Mouse (Mus musculus) heart, embryonic 11.5 days (tissue): ENCODE data around the gene Lrrd1. TPM values are rescaled to one million over a fixed set of nuclear protein-coding genes. Genes with fewer than 3 reads are reported as not detected.
A peak's percentile ranks its signal among the peaks of the same experiment; 100 is the strongest.
"Not testable (repeated sequence)": the region's sequence is repeated elsewhere in the genome, so short reads cannot be mapped to it uniquely, and the experiment has no call there.

ENCODE experiments used
- ATAC-seq: fragments of 200-750 bp; cut with Nextera tagmentation; replicated peaks from 2 replicates; pipeline ENCODE4 v1.8.0; 2017; ENCODE audit warnings: moderate library complexity; ENCODE audit not compliant: insufficient number of reproducible peaks, low FRiP score, low TSS enrichment
- H3K27ac ChIP-seq: fragments of 300-500 bp; sonication (generic); 2 replicates; pipeline ENCODE4 v1.5.1; 2014; ENCODE audit warnings: mild to moderate bottlenecking, low read depth, low read length
- H3K27me3 ChIP-seq: fragments of 300-500 bp; sonication (generic); 2 replicates; pipeline ENCODE4 v1.6.1; 2014; ENCODE audit warnings: mild to moderate bottlenecking, low read length, mixed read lengths; ENCODE audit not compliant: control insufficient read depth, insufficient read depth
- H3K36me3 ChIP-seq: fragments of 300-500 bp; sonication (generic); 2 replicates; pipeline ENCODE4 v1.6.1; 2014; ENCODE audit warnings: mild to moderate bottlenecking, low read length, moderate library complexity, mixed read lengths; ENCODE audit not compliant: control insufficient read depth, insufficient read depth
- H3K4me1 ChIP-seq: fragments of 300-500 bp; sonication (generic); 2 replicates; pipeline ENCODE4 v1.6.1; 2014; ENCODE audit warnings: low read length; ENCODE audit not compliant: control insufficient read depth, insufficient read depth
- H3K4me2 ChIP-seq: fragments of 300-500 bp; sonication (generic); 2 replicates; pipeline ENCODE4 v1.6.1; 2014; ENCODE audit warnings: mild to moderate bottlenecking, moderate library complexity
- H3K4me3 ChIP-seq: fragments of 300-500 bp; sonication (generic); 2 replicates; pipeline ENCODE4 v1.5.1; 2014; ENCODE audit warnings: low read depth, low read length
- H3K9ac ChIP-seq: fragments of 300-500 bp; sonication (generic); 2 replicates; pipeline ENCODE4 v1.6.1; 2014; ENCODE audit warnings: mild to moderate bottlenecking, low read depth, low read length, moderate library complexity
- H3K9me3 ChIP-seq: fragments of 300-500 bp; sonication (generic); replicated peaks from 2 replicates; pipeline ENCODE4 v1.6.1; 2016; ENCODE audit warnings: low read length; ENCODE audit not compliant: control insufficient read depth
- WGBS: fragments of 180-500 bp; shearing (Covaris S2); extraction: QIAGEN DNeasy Blood & Tissue Kit; methylation state at CpG from one replicate; pipeline ENCODE4 v1.1.7; 2014; ENCODE audit not compliant: insufficient replicate concordance; 5-methylcytosine and 5-hydroxymethylcytosine counted together
- polyA plus RNA-seq: library from polyadenylated mRNA; unstranded; fragments of >200 nt; fragmentation: Nextera tagmentation; extraction: Ambion mirVana; gene quantifications from 2 replicates; pipeline ENCODE4 v1.2.1, GENCODE M21; 2014

Lrrd1 gene
- 0.28 and 0.33 TPM in 2 replicates for polyA plus RNA-seq

DNA sequence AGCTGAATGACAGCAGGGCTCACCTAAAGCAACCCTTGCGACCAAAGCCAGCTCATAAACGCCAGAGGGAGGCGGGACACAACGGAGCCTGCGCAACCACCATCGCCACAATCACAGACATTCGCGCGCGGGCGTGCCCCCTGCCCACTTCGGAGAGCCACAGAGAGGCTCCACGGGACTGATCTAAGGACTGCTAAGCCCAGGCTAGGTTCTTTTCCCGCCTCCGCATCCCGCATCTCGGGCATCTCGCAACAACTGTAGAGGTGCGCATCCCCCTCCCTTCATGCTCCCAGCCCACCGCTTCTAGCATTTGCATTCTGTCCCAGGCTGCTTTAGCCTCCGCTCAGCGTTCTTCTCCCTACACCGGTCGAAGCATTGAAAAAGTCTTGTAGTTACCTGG is at the start of gene Lrrd1:
TSS of gene Lrrd1 (plus strand) at position 148 of the 400 bp plus-strand sequence.
- H3K4me1 ChIP-seq = no peaks in the 10 kb centered on the region
- H3K36me3 ChIP-seq = no peaks in the 10 kb centered on the region
- H3K9ac ChIP-seq = peak within 1 kb of the TSS; percentile 67
- ATAC-seq = no peak
- no peaks in the 10 kb centered on the region for H3K27me3 ChIP-seq
- peak within 1 kb of the TSS; percentile 50 for H3K4me3 ChIP-seq
- peak within 1 kb of the TSS; percentile 72 for H3K4me2 ChIP-seq
- no peak within 1 kb of the TSS for H3K27ac ChIP-seq
- H3K9me3 ChIP-seq = no peaks in the 10 kb centered on the region
- WGBS = 6% methylated on average over 24 of the region's 24 CpGs

DNA sequence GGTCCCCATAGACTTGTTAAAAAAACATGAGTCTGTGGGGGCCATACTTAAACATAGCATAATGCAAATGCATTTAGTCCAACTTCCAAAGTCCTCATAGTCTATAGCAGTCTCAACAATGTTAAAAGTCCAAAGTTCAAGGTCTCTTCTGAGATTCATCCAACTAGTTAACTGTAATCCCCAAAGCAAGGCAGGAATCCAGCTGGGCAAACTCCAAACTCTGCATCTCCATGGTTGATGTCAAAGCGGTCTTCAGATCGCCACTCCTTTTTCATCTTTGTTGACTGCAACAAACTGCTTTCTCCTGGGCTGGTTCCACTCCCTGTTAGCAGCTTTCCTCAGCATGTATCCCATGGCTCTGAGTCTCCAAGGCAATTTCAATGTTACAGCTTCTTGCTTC is 47.9 kb upstream of the Lrrd1 start:
- H3K27ac ChIP-seq, H3K27me3 ChIP-seq, H3K9me3 ChIP-seq, H3K9ac ChIP-seq, H3K4me3 ChIP-seq, ATAC-seq, H3K4me2 ChIP-seq, H3K4me1 ChIP-seq, H3K36me3 ChIP-seq: not testable (repeated sequence)
- WGBS = 93% methylated on average over 2 of the region's 2 CpGs

DNA sequence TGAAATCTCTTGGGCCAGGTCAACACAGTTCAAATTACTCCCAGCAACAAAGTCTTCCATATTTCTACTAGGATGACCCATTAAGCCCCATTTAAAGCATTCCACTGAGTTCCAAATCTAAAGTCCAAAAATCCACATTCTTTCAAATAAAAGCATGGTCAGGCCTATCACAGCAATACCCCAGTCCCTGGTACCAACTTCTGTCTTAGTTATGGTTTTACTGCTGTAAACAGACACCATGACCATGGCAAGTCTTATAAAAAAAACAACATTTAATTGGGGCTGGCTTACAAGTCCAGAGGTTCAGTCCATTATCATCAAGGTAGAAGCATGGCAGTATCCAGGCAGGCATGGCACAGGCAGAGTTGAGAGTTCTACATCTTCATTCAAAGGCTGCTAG is 46.3 kb upstream of the Lrrd1 start:
- H3K9me3 ChIP-seq, H3K4me2 ChIP-seq, H3K9ac ChIP-seq, H3K4me3 ChIP-seq, H3K27me3 ChIP-seq, ATAC-seq, H3K27ac ChIP-seq, H3K4me1 ChIP-seq, H3K36me3 ChIP-seq: not testable (repeated sequence)

DNA sequence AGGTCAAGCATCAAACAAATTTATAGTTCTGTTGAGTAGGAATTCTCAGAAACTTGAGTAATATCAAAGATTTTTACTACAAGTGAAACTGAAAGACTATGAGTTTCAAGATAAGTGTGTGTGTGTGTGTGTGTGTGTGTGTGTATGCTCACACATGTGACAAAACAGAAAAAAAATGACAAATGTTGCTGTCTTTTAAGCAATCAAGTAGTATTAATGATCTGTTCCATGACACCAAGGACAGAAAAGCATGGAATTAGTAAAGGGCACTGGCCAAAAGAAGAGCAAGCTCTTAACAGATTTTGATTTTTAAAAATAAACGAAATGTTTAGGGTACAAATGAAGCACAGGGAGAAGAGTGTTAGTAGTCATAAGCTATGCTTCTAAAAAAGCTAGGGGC is 44.9 kb upstream of the Lrrd1 start:
- Histone ChIP-seq H3K9me3 (no peaks in the 10 kb centered on the region), H3K4me2 (no peak overlapping the region), H3K4me3 (no peak overlapping the region), H3K4me1 (0 out of 2 replicates have a peak, but pooled peaks cover 2% of the 10 kb centered on the region), H3K27ac (no peak overlapping the region), H3K27me3 (no peaks in the 10 kb centered on the region), H3K9ac (no peak overlapping the region), H3K36me3 (no peaks in the 10 kb centered on the region)
- ATAC-seq = no peak
- WGBS = 77% methylated on average over 1 of the region's 1 CpGs

DNA sequence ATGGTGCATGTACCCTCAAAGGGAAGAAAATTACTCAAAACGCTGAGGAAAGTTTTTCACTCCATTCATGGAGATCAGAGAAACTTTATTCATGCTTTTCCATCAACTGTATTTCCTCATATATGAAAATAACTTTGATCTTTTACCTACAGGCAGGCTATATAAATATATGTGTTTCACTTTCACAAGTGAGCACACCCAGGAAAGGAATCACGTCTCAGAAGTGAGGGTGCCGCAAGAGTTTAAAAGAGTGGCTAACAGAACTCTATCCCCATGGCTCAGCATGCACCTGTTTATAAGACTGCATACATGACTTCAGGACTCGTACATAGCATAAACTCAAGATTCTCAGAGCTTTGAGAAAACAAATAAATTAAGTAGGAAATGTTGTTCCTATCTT is 44.1 kb upstream of the Lrrd1 start:
- Histone ChIP-seq H3K36me3 (no peaks in the 10 kb centered on the region), H3K4me3 (no peak overlapping the region), H3K9me3 (no peaks in the 10 kb centered on the region), H3K4me2 (peak overlapping the region; percentile 42; the same call in 1 of the 2 replicates), H3K9ac (no peak overlapping the region), H3K4me1 (0 out of 2 replicates have a peak, but pooled peaks cover 2% of the 10 kb centered on the region), H3K27me3 (no peaks in the 10 kb centered on the region), H3K27ac (no peak overlapping the region)
- WGBS = 76% methylated on average over 4 of the region's 4 CpGs
- ATAC-seq = no peak

DNA sequence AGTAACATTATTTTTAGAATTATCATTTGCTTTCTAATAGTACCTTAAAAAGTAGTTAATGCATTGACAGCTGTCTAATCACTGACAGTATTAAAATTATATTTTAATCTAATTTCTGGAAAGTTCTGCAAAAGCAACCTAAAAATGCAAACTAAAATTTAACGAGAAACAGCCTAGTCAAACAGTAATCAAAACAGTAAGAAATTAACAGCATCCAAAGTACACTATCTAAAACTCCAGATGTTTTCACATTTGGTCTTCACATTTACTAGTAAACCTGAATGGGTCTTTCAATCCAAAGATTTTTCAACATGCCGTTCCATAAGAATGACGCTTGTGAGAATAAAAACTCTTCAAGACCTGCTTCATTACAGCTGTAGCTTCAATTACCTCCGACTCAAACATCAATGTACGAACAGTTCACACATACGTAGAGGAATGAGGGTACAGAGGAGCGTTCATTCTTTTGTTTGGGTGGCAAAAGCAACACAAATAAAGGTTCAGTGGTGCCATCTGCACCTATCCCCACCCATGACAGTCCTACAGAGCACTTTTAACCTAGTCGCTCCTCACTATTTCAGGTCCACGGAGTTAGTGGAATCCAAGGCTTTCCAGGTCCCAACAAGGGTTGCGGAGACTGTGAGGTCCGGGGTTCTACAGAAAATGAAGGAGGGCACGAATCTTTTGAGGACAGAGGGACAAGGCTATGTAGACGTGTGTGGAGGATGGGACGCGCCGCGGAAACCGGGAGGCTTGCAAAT is 43.1 kb upstream of the Lrrd1 start:
- H3K4me2 ChIP-seq = peak overlapping the region; percentile 96
- WGBS = 8% methylated on average over 18 of the region's 18 CpGs
- H3K27me3 ChIP-seq = no peaks in the 10 kb centered on the region
- no peaks in the 10 kb centered on the region for H3K9me3 ChIP-seq
- peak overlapping the region; percentile 87 for H3K9ac ChIP-seq
- peak overlapping the region; percentile 82 for H3K4me3 ChIP-seq
- H3K4me1 ChIP-seq = 0 out of 2 replicates have a peak, but pooled peaks cover 2% of the 10 kb centered on the region
- no peaks in the 10 kb centered on the region for H3K36me3 ChIP-seq
- no peak for ATAC-seq
- peak overlapping the region; percentile 90 for H3K27ac ChIP-seq

DNA sequence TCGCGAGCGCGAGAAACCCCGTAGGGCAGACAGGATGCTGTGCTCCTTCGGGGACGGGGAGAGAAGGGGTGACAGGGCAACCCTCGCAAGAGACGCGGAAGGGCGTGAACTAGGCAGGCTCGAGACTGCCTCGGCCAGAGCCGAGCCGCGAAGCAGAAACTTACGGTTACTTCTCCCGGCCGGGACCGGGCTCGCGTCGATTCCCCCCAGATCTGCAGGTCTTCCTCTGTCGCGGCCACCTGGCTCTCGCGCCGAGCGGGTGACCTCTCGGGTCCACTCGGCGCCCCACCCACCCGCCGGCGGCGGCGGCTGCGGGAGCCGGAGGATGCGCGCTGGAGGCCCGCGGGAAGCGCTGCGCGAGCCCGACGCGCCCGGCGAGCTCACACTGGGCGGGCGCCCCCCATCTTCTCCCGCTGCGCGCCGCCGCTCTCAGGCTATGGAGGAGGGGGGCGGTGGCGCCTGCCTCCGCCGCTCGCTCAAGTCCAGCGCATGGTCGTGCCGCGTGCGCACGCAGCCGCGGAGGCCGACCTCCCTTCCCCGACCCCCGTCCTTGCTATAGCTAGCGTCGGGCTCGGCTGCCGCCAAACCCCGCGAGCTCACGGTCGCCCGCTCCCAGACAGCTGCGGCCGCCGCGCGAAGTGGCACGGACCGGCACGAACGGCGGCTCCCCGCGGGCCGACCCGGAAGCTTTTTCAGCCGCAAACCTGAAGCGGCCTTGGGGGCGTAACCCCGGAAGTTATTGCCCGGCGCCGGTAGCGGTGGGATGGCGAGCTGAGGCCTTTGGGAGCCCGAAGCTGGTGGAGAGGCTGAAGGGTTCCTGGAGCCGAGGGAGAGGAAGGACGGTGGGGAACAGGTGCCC is 42.3 kb upstream of the Lrrd1 start, which contains the start of the genes Ankib1 and Krit1:
TSS of gene Ankib1 (minus strand) at position 493 of the 859 bp plus-strand sequence.
TSS of gene Krit1 (plus strand) at position 752 of the 859 bp plus-strand sequence.
- WGBS = under 1% methylated on average over 105 of the region's 109 CpGs
- peak; percentile 93 for ATAC-seq
- peak within 1 kb of the TSS; percentile 96 for H3K4me2 ChIP-seq
- H3K4me3 ChIP-seq = peak within 1 kb of the TSS; percentile 82
- no peaks in the 10 kb centered on the region for H3K36me3 ChIP-seq
- H3K9me3 ChIP-seq = no peaks in the 10 kb centered on the region
- peak within 1 kb of the TSS; percentile 90 for H3K27ac ChIP-seq
- H3K4me1 ChIP-seq = 0 out of 2 replicates have a peak, but pooled peaks cover 2% of the 10 kb centered on the region
- no peaks in the 10 kb centered on the region for H3K27me3 ChIP-seq
- peak within 1 kb of the TSS; percentile 87 for H3K9ac ChIP-seq

DNA sequence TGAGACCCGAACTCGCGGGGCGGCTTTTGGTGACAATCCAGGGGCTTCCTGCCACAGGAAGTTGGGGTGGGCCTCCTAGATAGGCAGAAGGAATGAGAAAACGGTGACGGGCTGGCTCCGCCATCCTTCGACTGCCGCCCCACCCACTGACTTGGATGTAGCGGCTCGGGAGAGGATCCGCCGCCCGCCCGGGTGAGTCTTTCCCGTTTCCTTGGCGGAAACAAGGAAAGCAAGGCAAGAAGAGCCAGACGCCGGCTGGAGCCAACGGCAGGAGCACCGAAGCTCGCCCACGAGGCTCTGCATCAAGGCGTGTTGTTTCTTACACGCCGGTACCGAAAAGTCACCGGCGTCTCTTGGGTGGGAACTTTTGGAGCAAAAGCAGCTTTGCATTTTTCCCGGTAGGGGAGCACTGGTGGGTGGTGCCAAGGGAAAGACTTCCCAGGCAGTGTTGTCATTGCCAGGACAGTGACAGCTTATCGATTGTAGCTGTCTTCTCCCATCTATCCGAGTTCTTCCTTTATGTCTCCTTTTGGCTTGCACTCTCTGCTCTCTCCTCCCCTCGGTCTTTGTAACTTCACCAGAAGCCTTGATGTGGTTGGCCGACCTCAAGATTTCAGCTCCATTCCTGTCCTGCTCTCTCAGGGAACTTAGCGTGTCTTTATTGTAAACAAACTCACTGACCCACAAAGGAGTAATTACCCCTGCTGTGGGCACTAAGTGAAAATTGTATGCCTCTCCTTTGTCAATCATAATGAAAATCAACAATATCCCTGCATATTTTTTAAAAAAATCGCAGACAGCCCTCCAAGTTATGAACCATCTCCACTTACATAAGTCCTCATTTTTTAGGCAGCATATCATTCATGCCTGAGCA is 41.4 kb upstream of the Lrrd1 start:
- H3K4me1 ChIP-seq = 0 out of 2 replicates have a peak, but pooled peaks cover 2% of the 10 kb centered on the region
- peak overlapping the region; percentile 87 for H3K9ac ChIP-seq
- H3K9me3 ChIP-seq = no peaks in the 10 kb centered on the region
- H3K4me2 ChIP-seq = peak overlapping the region; percentile 96
- no peaks in the 10 kb centered on the region for H3K27me3 ChIP-seq
- peak; percentile 80 for ATAC-seq
- under 1% methylated on average over 36 of the region's 36 CpGs for WGBS
- H3K4me3 ChIP-seq = peak overlapping the region; percentile 82
- H3K36me3 ChIP-seq = no peaks in the 10 kb centered on the region
- peak overlapping the region; percentile 90 for H3K27ac ChIP-seq
